Mouse (Mus musculus): ENCODE results near the gene Gm21987. TPM values are rescaled to one million over a fixed set of nuclear protein-coding genes. Genes with fewer than 3 reads are reported as not detected.

Gene Gm21987
- total RNA-seq, 2 experiments from 2014 or later = 1.1 TPM; not detected in 1

DNA sequence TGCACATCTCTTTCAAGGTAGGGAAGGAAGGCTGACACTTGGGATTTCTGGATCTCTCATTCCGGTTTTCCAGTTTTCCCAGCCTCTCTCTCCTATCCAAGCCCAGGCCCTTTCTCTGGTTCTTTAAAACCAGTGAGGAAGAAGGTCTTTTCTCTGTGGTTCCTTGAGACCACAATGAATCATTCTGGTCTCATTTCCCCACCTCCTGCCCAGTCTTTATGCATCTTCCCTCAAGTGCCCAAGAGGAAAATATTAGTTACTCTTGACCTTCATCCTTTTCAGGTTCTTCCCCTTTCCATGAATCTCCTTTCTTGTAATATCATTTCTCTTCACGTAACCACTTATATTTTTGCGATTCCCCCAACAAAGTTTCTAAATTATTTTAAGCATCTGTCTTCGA lies 38.9 kb downstream of the Gm21987 start:
- no peak for DNase-seq (ENCODE audit: low spot score in 2 of 2)
- intact Hi-C loops (cut with DNase I) = no loop called here

DNA sequence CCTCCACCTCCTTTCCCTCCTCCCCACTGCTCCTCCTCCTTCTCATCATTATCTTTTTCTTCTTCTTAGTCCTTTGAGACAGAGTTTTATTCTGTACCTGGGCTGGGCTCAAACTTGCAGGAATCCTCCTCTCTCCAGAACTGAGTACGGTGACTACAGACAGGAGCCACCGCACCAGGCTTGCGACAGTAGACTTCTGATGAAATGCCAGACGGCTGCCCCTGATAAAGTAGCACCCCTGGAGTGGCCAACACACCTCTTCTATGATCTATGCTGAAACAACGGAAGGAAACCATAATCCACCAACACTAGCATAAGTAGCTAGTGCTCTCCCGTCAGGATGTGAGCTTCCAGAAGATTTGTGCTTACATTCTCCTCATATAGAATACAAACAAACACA lies 40.5 kb downstream of the Gm21987 start:
- no peak for DNase-seq (ENCODE audit: low spot score in 2 of 2)
- intact Hi-C loops (cut with DNase I) = no loop called here

DNA sequence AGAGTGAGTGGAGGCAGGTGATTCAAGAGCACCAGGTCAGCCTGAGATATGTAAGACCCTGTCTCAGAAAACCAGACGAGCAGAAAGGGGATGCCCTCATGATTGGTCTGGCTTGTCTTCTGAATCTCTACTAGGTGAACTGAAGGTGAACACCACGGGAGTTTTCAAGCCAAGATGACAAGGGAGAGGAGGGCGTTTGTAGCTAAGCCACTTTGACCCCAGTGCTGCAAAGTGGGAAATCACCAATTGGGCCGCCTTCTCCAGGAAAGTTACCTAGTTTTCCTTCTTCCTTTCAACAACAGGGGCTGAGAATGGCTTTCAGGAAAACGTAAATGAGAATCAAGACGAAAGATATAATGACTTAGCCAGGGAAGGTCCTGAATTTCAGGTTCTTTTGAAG lies 41.9 kb downstream of the Gm21987 start:
- DNase-seq (ENCODE audit: low spot score in 2 of 2) = no peak
- intact Hi-C loops (cut with DNase I) = no loop called here

DNA sequence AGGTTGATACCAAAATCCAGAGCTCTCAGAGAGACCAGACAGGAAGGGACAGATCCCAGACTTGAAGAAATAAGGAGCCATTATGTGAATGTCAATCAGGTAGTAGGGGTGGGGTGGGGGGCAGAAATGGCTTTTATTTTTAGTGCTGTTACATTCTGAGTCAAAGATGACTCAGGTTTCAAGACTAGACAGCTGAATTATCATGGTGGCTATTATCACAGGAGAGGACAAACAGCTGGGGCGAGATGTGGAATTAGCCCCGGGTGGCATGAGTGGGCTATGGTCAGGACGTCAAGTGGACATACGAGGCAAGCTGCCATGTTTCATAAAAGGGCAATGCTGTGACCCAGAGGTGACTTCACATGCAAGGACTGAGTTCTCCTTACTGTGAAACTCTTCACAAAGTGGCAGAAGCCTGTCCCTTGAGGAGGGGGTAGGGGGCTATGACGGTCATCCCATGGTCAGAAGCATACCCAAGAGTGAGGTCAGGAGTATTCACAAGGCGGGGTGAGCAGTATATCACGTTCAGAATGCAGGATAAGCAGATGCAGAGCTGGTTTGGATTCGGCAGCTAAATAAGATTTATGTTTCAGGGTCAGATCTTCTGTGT lies 42.5 kb downstream of the Gm21987 start:
- intact Hi-C loops (cut with DNase I) = no loop called here
- no peak for DNase-seq (ENCODE audit: low spot score in 2 of 2)

GRCm38 (mm10) chr16:38390322-38390721 lies 43.5 kb downstream of the Gm21987 start:
- DNase-seq (ENCODE audit: low spot score in 2 of 2) = no peak
- intact Hi-C loops (cut with DNase I) = no loop called here

DNA sequence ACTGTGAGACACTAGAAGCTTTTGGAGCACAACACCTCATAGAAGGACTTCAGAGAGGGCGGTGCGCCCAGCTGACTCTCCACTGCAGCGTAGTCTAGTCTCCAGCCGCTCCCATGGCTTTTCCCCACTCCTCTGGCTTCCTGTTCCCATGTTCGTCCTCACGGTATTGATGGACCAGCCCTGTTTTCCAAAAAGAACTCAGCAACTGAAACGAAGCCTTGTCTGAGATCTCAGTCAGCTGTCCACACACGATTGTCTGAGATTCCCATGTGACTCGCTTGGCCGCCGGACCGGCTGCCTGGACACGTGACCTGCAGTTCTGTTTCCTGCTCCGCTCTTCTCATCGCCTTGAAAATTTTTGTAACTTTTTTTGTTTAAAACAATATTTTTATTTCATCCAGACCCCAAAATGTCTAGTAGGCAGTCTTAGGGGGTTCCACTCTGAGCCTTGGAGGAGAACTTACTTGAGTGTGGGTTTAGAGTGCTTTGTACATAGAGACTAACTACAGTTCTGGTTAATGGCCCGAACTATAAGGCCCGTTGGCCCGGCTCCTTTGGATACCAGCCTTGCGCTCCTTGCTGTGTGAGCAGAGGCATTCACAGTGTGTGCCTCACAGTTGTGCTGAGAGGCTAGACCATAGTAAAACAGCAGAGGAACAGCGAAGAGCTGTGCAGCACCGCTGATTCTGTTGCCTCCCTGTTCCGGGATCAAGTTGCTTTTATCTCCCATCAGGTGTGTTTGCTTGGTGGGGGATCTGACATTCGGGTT lies 45.5 kb downstream of the Gm21987 start:
- peak in 1 of 2 experiments; percentile 19 for DNase-seq (ENCODE audit: low spot score in 2 of 2)

DNA sequence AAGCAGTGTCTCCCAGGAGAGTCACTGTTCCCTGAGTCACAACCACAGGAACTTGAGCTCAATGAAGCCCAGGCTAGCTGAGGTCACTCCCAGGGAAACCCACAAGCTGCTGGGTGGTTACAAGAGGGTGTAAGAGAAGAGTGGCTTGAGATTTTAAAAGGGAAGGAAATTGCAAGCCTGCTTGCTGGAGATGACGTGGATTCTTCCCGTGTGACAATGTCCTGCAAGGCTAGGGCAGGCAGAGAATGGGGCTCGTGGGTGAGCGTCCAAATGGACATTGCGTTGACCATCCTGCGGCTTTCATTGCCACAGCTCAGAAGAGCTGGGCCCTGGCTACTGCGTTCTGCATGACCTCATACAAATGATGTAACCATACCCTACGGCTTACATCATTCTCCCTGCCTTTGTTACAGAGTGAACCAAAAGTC lies 47.4 kb downstream of the Gm21987 start:
- intact Hi-C loops (cut with DNase I) = no loop called here
- DNase-seq (ENCODE audit: low spot score in 2 of 2) = no peak

More for the DNA sequence above, 45.5 kb downstream of the Gm21987 start:
- intact Hi-C loops (cut with DNase I) = no loop called here

DNA sequence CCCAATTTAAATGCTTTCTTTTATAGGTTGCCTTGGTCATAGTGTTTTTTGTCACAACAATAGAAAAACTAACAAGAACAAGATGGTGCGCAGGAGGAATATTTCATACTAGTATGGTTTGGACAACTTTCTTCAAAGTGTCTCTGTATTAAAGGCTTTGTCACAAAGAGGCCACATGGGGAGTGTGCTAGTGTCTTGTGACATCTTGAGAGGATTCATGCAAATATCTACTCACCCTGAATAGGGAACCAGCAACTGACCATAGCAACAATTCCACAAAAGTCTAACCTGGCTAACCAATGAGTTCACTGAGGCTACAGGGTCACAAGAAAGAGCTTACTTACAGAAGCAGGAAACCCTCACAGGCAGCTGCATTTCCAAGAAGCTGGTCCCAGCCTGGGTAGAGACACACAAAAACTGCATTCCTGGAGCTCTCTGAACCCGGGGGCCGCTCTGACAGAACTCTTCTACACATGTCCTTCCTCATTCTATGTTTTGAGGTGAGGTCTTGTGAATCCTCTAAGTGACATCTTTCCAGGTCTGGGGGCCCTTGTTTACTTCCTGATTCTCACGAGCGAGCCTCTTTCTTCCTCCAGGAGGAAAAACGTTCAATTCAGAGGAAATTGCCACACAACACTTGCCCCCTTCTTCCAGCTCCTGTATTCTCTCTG lies 48.4 kb downstream of the Gm21987 start:
- no peak for DNase-seq (ENCODE audit: low spot score in 2 of 2)
- intact Hi-C loops (cut with DNase I) = no loop called here

- DNase-seq (ENCODE audit: low spot score in 2 of 2) = no peak
- intact Hi-C loops (cut with DNase I) = no loop called here
Observed at GRCm38 (mm10) chr16:38396155-38396554, 49.3 kb downstream of the Gm21987 start.

DNA sequence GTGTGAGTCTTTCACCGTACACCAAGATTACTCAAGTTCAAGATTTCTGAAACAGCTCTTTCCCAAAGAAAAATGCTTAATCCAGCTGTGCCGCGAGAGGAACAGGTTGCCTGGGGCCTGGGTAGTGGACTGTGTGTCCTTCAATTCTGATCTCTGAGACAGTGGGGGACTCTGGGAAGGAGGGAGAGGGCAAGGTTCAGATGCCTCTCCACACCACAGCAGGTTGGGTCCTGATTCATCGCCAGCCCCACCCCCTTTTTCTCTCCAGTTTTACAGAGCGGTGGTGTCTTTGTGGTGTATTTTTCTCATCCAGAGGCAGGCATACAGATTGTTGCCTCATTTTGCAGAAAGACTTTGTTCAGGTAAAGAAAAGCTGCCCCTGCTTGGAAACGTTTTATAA lies 51.4 kb downstream of the Gm21987 start:
- no peak for DNase-seq (ENCODE audit: low spot score in 2 of 2)
- intact Hi-C loops (cut with DNase I) = no loop called here

DNA sequence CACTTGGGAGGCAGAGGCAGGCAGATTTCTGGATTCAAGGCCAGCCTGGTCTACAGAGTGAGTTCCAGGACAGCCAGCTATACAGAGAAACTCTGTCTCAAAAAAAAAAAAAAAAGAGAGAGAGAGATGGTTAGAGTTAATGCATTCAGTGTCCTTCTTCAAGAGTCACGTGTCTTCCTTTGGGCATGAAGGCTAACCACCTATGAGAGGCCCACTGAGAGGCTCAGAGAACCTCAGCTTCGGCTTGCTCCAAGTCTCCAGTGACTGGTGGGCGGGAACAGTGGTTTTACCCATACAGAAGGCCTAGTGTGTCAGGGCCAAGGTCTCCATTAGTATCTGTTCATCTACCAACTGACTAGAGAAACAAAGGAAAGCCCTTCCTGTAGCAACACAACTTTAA lies 52.2 kb downstream of the Gm21987 start:
- intact Hi-C loops (cut with DNase I) = no loop called here

DNA sequence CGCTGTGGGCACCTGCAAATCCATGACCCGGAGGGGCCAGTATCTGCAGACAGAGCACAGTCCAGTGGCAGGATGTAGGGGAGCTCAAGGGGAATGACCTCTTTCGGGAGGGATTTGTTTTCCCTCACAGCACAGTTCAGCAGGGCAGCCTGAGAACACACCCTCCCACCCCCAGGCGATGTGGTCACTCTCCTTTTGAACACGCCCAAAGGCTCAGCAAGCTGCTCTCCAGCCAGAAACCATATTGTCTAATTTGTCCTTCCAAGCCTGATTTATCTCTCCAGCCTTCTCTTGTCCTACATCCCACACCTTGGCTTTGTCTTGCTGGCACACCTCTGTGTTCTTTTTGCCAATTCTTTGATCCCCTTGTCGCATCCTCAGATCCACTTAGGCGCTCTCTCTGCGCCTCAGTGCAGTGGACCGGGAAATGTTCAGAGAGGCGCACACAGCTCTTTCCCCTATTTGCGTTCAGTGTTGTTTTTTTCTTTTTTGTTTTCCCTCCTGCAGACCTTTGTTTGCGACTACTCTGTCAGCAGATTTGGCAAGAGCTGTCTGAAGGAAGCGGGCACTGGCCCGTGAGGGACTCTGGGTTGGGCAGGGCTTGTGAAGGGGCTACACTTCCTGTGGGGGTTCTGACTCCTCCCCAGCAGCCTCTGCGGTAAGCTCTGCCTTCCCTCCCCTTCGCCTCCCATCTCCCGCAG lies 52.8 kb downstream of the Gm21987 start:
- intact Hi-C loops (cut with DNase I) = no loop called here
- peak; percentile 28 to 33 for DNase-seq (ENCODE audit: low spot score in 2 of 2)

More for the DNA sequence above, 52.2 kb downstream of the Gm21987 start:
- no peak for DNase-seq (ENCODE audit: low spot score in 2 of 2)

GRCm38 (mm10) chr16:38400311-38400960 lies 53.6 kb downstream of the Gm21987 start:
- intact Hi-C loops (cut with DNase I) = no loop called here

GRCm38 (mm10) chr16:38401468-38401867 lies 54.6 kb downstream of the Gm21987 start:
- intact Hi-C loops (cut with DNase I) = no loop called here
- no peak for DNase-seq (ENCODE audit: low spot score in 2 of 2)

More at GRCm38 (mm10) chr16:38400311-38400960, 53.6 kb downstream of the Gm21987 start:
- no peak for DNase-seq (ENCODE audit: low spot score in 2 of 2)

DNA sequence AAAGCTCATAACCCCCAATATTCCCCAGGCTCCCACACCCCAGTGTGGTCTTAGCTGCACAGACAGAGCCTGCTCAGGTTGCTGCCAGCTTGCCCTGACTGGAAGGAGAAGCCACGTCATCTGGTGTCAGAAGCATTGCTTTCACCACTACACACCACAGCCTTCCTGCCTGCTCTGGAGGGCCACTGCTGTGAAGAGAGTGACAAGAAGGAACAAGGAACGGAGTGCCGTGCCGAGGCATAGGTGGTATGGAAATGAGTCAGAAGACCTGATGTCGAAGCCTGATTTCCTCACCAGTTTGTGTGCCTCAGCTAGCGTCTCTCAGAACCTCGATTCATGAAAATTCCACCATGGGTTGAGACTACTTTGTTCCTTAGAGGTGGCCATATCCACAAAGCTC lies 56.8 kb downstream of the Gm21987 start:
- intact Hi-C loops (cut with DNase I) = no loop called here
- no peak for DNase-seq (ENCODE audit: low spot score in 2 of 2)

DNA sequence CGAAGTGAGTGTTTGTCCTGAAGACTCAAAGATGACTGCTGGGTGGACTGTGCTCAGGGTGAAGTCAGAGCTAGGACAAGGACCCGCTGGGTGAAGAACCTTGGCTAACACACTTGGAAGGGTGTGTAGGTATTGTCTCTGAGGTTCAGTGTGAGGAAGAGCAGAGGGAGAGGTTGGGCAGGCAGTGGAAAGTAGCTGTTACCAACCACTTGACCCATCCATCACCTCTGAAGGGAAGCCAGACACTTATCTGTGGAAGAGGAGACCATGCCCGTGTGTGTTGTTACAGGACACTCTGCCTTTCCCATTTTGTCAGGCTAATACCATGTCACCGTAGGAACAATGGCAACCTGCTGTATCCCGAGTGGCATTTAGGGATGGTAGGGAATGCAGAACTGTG lies 59.5 kb downstream of the Gm21987 start:
- DNase-seq (ENCODE audit: low spot score in 2 of 2) = no peak
- intact Hi-C loops (cut with DNase I) = no loop called here

GRCm38 (mm10) chr16:38406708-38407107 lies 59.9 kb downstream of the Gm21987 start:
- DNase-seq (ENCODE audit: low spot score in 2 of 2) = no peak
- intact Hi-C loops (cut with DNase I) = no loop called here

- intact Hi-C loops (cut with DNase I) = no loop called here
Observed at GRCm38 (mm10) chr16:38407584-38407983, 60.7 kb downstream of the Gm21987 start.

GRCm38 (mm10) chr16:38408416-38408815 lies 61.6 kb downstream of the Gm21987 start:
- intact Hi-C loops (cut with DNase I) = no loop called here
- DNase-seq (ENCODE audit: low spot score in 2 of 2) = no peak

More at GRCm38 (mm10) chr16:38407584-38407983, 60.7 kb downstream of the Gm21987 start:
- DNase-seq (ENCODE audit: low spot score in 2 of 2) = no peak
